Mouse (Mus musculus) cortical plate, adult 2 months (tissue): ENCODE measurements around the gene Psg17.

Experiments used
- CTCF ChIP-seq: fragments of 200-500 bp; IDR thresholded peaks from 2 replicates; pipeline ENCODE4 v1.5.1; 2011; ENCODE audit warnings: mild to moderate bottlenecking, control low read depth, low read length; ENCODE audit not compliant: insufficient read depth; ENCODE audit errors: extremely low read depth
- POLR2A ChIP-seq: fragments of 200-500 bp; IDR thresholded peaks from 2 replicates; pipeline ENCODE4 v1.6.1; 2011; ENCODE audit warnings: mild to moderate bottlenecking, low read length, control low read depth; ENCODE audit not compliant: insufficient read depth; ENCODE audit errors: extremely low read depth

GRCm38 (mm10) chr7:18799129-18799528 is 22.3 kb downstream of the Psg17 start:
- no peak for TF ChIP-seq CTCF
- TF ChIP-seq POLR2A, result no peak
